Mouse (Mus musculus): ENCODE results near the gene D130052B06Rik. TPM values are rescaled to one million over a fixed set of nuclear protein-coding genes. Genes with fewer than 3 reads are reported as not detected.

Gene D130052B06Rik
- polyA plus RNA-seq, 1 experiment from 2014 or later, result not detected

DNA sequence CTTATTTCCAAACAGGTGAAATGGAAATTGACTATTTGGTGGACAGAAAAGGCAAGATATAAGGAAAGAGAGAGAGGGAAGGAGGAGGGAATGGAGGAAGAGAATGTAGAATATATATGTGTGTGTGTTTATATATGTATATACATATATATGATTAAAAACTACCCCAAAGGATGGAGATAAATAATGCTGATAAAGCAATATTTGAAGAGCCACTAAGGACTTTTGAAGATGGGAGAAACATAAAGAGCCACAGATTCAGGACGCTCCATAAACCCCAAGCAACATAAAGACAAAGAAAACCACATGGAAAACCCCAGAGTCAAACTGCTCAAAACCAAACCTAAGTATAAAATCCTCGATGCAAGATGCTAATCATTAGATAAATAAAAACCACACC is 55.4 kb downstream of the D130052B06Rik start:
- H3K4me2 ChIP-seq (ENCODE audit: low read length), result no peak overlapping the region
- 85% methylated on average over 2 of the region's 2 CpGs for WGBS
- no peak overlapping the region for H3K9ac ChIP-seq (replicated peaks; ENCODE audit: low read length)
- H3K36me3 ChIP-seq (ENCODE audit: control insufficient read depth, insufficient read depth, low read length), result no peaks in the 10 kb centered on the region
- no peak overlapping the region for H3K4me3 ChIP-seq (replicated peaks; ENCODE audit: low read depth, low read length)
- no peaks in the 10 kb centered on the region for H3K9me3 ChIP-seq (ENCODE audit: control insufficient read depth, low read length)
- H3K27ac ChIP-seq (replicated peaks; ENCODE audit: low read depth, low read length), result no peak overlapping the region
- DNase-seq (no peak), ATAC-seq (ENCODE audit: low FRiP score, low TSS enrichment) (no peak)
- no peaks in the 10 kb centered on the region for H3K27me3 ChIP-seq (ENCODE audit: control insufficient read depth, insufficient read depth, low read length)
- H3K4me1 ChIP-seq (ENCODE audit: control insufficient read depth, insufficient read depth, low read length), result no peaks in the 10 kb centered on the region

DNA sequence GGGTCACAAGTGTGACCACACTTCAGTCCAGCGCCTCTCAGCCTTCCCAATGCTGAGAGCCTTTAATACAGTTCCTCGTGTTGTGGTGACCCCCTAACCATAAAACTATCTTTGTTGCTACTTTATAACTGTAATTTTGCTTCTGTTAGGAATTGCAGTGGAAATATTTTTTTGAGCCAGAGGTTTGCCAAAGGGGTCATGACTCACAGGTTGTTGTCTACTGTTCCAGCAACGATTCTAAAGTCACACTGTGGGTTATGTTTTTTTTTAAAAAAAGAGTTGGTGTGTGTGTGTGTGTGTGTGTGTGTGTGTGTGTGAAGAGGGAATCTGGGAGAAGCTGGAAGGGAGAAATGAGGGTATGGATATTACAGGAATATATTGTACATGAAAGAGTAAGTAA is 56.1 kb downstream of the D130052B06Rik start:
- no peak overlapping the region for H3K4me2 ChIP-seq (ENCODE audit: low read length)
- H3K9ac ChIP-seq (replicated peaks; ENCODE audit: low read length), result no peak overlapping the region
- ATAC-seq (ENCODE audit: low FRiP score, low TSS enrichment) (no peak), DNase-seq (no peak)
- no peaks in the 10 kb centered on the region for H3K27me3 ChIP-seq (ENCODE audit: control insufficient read depth, insufficient read depth, low read length)
- no peaks in the 10 kb centered on the region for H3K36me3 ChIP-seq (ENCODE audit: control insufficient read depth, insufficient read depth, low read length)
- no peaks in the 10 kb centered on the region for H3K9me3 ChIP-seq (ENCODE audit: control insufficient read depth, low read length)
- WGBS, result 72% methylated on average over 3 of the region's 3 CpGs
- no peak overlapping the region for H3K27ac ChIP-seq (replicated peaks; ENCODE audit: low read depth, low read length)
- H3K4me3 ChIP-seq (replicated peaks; ENCODE audit: low read depth, low read length), result no peak overlapping the region
- H3K4me1 ChIP-seq (ENCODE audit: control insufficient read depth, insufficient read depth, low read length), result no peaks in the 10 kb centered on the region

DNA sequence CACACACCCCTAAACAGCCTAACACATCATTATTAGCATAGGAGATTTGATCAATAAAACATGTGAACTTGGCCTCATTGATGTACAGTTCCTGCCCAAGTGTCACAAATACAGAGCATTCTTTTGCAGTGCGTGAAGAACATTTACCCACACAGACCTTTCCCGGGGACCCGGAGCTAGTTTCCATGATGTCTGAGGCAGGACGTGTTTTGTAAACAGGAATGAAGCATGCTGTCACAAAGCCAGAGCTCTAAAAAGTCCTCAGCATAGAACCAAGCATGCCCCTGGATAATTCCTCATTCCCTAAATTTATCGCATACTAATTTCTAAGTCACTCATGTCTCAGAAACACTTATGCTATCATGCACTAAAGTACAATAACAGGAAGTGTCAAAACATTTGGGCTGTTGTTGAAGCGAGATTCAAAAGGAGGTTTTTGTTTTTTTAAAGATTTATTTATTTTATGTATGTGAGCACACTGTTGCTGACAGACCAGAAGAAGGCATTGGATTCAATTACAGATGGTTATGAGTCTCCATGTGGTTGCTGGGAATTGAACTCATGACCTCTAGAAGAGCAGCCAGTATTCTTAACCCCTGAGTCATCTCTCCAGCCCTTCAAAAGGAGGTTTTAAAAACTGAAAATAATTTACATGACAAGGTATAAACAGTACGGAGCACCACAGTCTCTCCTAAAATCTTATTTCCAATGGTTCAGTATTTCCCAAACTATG is 56.9 kb downstream of the D130052B06Rik start:
- no peak for ATAC-seq (ENCODE audit: low FRiP score, low TSS enrichment)

DNA sequence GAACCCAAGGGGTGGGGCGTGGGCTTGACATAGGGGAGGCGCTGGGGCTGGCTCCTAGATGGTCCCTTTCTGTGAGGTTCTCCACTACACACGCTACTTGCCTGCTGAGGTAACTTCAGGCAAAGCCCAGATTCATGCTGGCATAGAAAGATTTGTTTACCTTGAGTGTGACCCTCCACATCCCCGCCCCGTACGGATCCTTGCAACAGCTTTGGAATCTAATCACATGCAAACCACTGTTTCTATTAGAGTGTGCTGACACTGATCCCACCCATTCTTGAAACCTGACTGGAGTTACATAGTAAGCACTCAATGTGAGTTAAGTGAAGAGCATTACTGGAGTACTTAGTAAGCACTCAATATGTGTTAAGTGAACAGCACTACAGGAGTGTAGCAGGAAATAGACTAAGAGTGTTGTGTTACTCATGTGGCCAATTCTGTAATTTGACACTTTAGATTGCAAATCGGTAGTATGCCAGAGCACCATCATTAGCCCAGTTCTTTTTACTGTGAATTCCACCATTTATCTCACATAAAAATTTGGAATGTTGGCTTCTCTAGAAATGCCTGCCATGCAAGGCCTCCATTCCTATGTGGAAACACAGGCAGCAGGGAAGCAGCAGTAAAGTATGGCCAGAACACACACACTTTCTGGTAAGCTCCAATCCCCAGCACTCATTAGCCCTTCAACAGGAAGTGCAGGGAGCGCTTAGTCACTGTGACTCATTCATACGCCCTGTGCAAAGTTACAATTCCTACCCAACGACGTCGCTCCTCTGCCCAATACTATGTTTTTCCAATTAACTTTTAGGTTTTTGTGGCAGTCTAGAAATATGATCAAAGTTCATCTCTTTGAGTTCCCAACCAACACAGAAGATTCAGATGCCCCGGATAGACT is 61.2 kb downstream of the D130052B06Rik start:
- H3K9me3 ChIP-seq (ENCODE audit: control insufficient read depth, low read length), result no peaks in the 10 kb centered on the region
- no peak for ATAC-seq (ENCODE audit: low FRiP score, low TSS enrichment)

More for the DNA sequence above, 56.9 kb downstream of the D130052B06Rik start:
- H3K27ac ChIP-seq (replicated peaks; ENCODE audit: low read depth, low read length), result no peak overlapping the region
- no peaks in the 10 kb centered on the region for H3K4me1 ChIP-seq (ENCODE audit: control insufficient read depth, insufficient read depth, low read length)
- H3K9me3 ChIP-seq (ENCODE audit: control insufficient read depth, low read length), result no peaks in the 10 kb centered on the region
- H3K27me3 ChIP-seq (ENCODE audit: control insufficient read depth, insufficient read depth, low read length), result no peaks in the 10 kb centered on the region
- WGBS, result 85% methylated on average over 7 of the region's 7 CpGs
- no peaks in the 10 kb centered on the region for H3K36me3 ChIP-seq (ENCODE audit: control insufficient read depth, insufficient read depth, low read length)
- DNase-seq, result no peak
- H3K9ac ChIP-seq (replicated peaks; ENCODE audit: low read length), result no peak overlapping the region
- no peak overlapping the region for H3K4me3 ChIP-seq (replicated peaks; ENCODE audit: low read depth, low read length)
- H3K4me2 ChIP-seq (ENCODE audit: low read length), result no peak overlapping the region

DNA sequence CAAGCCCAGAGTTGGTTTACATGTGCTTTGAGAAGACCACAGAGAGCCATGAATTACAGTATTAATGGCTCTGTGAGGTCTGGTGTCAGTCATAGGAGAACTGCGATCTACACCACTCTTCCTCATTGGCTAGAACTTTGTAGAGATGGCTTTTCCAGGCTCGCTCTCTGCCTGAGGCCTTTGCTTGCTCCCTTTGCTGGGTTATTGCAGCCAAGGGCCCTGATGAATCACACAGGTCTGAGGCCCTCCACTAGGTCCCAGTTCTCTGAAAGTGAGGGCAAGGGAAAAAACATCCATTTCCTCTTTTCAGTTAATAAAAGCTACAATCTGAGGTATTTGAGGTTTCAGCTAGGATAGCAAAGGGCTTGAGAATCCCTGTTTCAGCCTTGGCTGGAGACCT is 64.5 kb downstream of the D130052B06Rik start:
- 92% methylated on average over 2 of the region's 2 CpGs for WGBS
- no peak for ATAC-seq (ENCODE audit: low FRiP score, low TSS enrichment)
- no peaks in the 10 kb centered on the region for H3K27me3 ChIP-seq (ENCODE audit: control insufficient read depth, insufficient read depth, low read length)

More for the DNA sequence above, 61.2 kb downstream of the D130052B06Rik start:
- no peak overlapping the region for H3K4me3 ChIP-seq (replicated peaks; ENCODE audit: low read depth, low read length)
- DNase-seq, result no peak
- no peak overlapping the region for H3K9ac ChIP-seq (replicated peaks; ENCODE audit: low read length)
- H3K27me3 ChIP-seq (ENCODE audit: control insufficient read depth, insufficient read depth, low read length), result no peaks in the 10 kb centered on the region
- H3K4me1 ChIP-seq (ENCODE audit: control insufficient read depth, insufficient read depth, low read length), result 0 out of 2 replicates have a peak, but pooled peaks cover 5% of the 10 kb centered on the region
- 88% methylated on average over 13 of the region's 13 CpGs for WGBS
- H3K4me2 ChIP-seq (ENCODE audit: low read length), result no peak overlapping the region
- no peak overlapping the region for H3K27ac ChIP-seq (replicated peaks; ENCODE audit: low read depth, low read length)
- no peaks in the 10 kb centered on the region for H3K36me3 ChIP-seq (ENCODE audit: control insufficient read depth, insufficient read depth, low read length)

DNA sequence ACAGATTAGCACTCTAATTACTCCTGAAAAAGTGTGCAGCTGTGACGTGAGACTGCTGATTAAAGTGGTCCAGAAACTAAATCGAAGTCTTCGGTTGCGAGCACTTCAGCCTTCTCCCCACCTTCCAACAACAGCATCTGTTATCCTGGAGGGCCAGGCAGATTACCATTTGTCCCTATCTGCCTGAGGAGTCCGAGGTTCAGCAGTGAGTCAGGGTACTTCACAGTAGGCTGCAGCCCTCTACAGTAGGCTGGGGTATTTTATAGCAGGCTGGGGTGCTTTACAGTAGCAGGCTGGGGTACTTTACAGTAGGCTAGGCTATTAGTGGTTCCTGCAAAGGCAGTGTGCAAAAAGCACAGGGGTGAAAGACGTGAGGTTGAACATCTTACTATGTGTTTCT is 69.3 kb downstream of the D130052B06Rik start:
- H3K36me3 ChIP-seq (ENCODE audit: control insufficient read depth, insufficient read depth, low read length), result no peaks in the 10 kb centered on the region
- H3K9me3 ChIP-seq (ENCODE audit: control insufficient read depth, low read length), result no peaks in the 10 kb centered on the region
- ATAC-seq (ENCODE audit: low FRiP score, low TSS enrichment), result no peak
- WGBS, result 66% methylated on average over 6 of the region's 6 CpGs
- no peak overlapping the region for H3K27ac ChIP-seq (replicated peaks; ENCODE audit: low read depth, low read length)
- H3K4me1 ChIP-seq (ENCODE audit: control insufficient read depth, insufficient read depth, low read length), result peaks cover 14% of the 10 kb centered on the region; the same call in 1 of the 2 replicates
- no peak overlapping the region for H3K4me2 ChIP-seq (ENCODE audit: low read length)
- H3K27me3 ChIP-seq (ENCODE audit: control insufficient read depth, insufficient read depth, low read length), result no peaks in the 10 kb centered on the region
- no peak for DNase-seq
- H3K4me3 ChIP-seq (replicated peaks; ENCODE audit: low read depth, low read length), result no peak overlapping the region
- no peak overlapping the region for H3K9ac ChIP-seq (replicated peaks; ENCODE audit: low read length)

More for the DNA sequence above, 64.5 kb downstream of the D130052B06Rik start:
- Histone ChIP-seq H3K9me3 (ENCODE audit: control insufficient read depth, low read length) (no peaks in the 10 kb centered on the region), H3K36me3 (ENCODE audit: control insufficient read depth, insufficient read depth, low read length) (no peaks in the 10 kb centered on the region), H3K4me2 (ENCODE audit: low read length) (no peak overlapping the region), H3K27ac (replicated peaks; ENCODE audit: low read depth, low read length) (no peak overlapping the region), H3K9ac (replicated peaks; ENCODE audit: low read length) (no peak overlapping the region), H3K4me3 (replicated peaks; ENCODE audit: low read depth, low read length) (no peak overlapping the region), H3K4me1 (ENCODE audit: control insufficient read depth, insufficient read depth, low read length) (peaks cover 11% of the 10 kb centered on the region; the same call in 1 of the 2 replicates)
- no peak for DNase-seq

DNA sequence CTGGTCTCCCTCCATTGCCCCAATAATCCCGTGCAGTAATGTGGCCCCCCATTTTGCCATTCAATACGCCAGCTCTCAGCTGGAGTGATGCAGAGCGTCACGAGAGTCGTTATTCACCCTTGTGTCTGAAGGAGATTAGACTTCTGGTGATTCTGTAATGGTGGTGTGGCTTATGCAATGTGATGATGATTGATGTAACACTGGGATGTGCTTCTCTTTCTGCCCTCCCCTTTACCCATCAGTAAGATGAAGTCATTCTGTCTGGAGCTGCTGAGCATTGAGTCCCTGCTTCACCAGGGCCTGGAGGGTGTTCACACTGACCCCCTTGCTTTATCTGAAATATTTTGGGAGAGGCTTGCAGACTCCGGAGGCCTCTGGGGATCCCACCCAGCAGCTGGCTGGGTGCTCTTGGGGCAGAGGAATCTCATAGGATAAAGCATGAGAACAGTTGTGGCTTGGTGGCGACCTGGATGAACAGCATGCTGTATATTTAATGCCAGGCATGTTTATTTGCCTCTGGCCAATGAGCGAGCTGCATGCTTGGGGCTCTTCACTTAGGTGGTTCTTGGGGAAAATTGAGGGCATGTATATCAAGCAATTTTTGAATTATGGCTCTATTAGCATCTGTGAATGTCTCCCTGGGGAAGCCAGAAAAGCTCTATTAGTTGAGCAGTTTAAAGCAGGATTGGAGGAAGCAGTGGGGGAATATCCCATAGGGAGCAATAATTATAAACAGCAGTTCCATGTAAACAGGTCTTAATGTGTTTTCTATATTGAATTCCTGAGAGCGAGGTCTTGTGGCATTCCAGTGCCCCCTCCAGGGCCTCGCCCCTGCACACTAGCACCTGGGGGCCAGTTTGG is 71.2 kb downstream of the D130052B06Rik start:
- Histone ChIP-seq H3K9ac (replicated peaks; ENCODE audit: low read length) (no peak overlapping the region), H3K4me1 (ENCODE audit: control insufficient read depth, insufficient read depth, low read length) (peaks cover 8% of the 10 kb centered on the region; the same call in 1 of the 2 replicates), H3K27ac (replicated peaks; ENCODE audit: low read depth, low read length) (no peak overlapping the region), H3K36me3 (ENCODE audit: control insufficient read depth, insufficient read depth, low read length) (no peaks in the 10 kb centered on the region), H3K9me3 (ENCODE audit: control insufficient read depth, low read length) (no peaks in the 10 kb centered on the region), H3K4me2 (ENCODE audit: low read length) (no peak overlapping the region), H3K4me3 (replicated peaks; ENCODE audit: low read depth, low read length) (no peak overlapping the region), H3K27me3 (ENCODE audit: control insufficient read depth, insufficient read depth, low read length) (no peaks in the 10 kb centered on the region)
- DNase-seq (no peak), ATAC-seq (ENCODE audit: low FRiP score, low TSS enrichment) (no peak)
- 67% methylated on average over 10 of the region's 10 CpGs for WGBS

Data from midbrain, embryonic 14.5 days (tissue).